Mouse (Mus musculus) embryonic facial prominence, embryonic 12.5 days (tissue): ENCODE measurements around the gene Hipk2. TPM values are rescaled to one million over a fixed set of nuclear protein-coding genes. Genes with fewer than 3 reads are reported as not detected.

Source experiments
- ATAC-seq: fragments of 200-750 bp; cut with Nextera tagmentation; 2 replicates; pipeline ENCODE4 v1.8.0; 2017; ENCODE audit not compliant: insufficient number of reproducible peaks, insufficient read depth, low FRiP score, low TSS enrichment
- H3K27ac ChIP-seq: fragments of 300-500 bp; sonication (generic); 2 replicates; pipeline ENCODE4 v1.5.1; 2016; ENCODE audit warnings: mild to moderate bottlenecking
- H3K27me3 ChIP-seq: fragments of 300-500 bp; sonication (generic); 2 replicates; pipeline ENCODE4 v1.6.1; 2016; ENCODE audit warnings: mild to moderate bottlenecking, moderate library complexity
- H3K36me3 ChIP-seq: fragments of 300-500 bp; sonication (generic); 2 replicates; pipeline ENCODE4 v1.6.1; 2016; ENCODE audit warnings: mild to moderate bottlenecking
- H3K4me1 ChIP-seq: fragments of 300-500 bp; sonication (generic); 2 replicates; pipeline ENCODE4 v1.6.1; 2016
- H3K4me2 ChIP-seq: fragments of 300-500 bp; sonication (generic); replicated peaks from 2 replicates; pipeline ENCODE4 v1.6.1; 2016; ENCODE audit warnings: mild to moderate bottlenecking, moderate library complexity
- H3K4me3 ChIP-seq: fragments of 300-500 bp; sonication (generic); 2 replicates; pipeline ENCODE4 v1.5.1; 2016; ENCODE audit warnings: mild to moderate bottlenecking
- H3K9ac ChIP-seq: fragments of 300-500 bp; sonication (generic); 2 replicates; pipeline ENCODE4 v1.6.1; 2016; ENCODE audit warnings: mild to moderate bottlenecking, moderate library complexity
- H3K9me3 ChIP-seq: fragments of 300-500 bp; sonication (generic); 2 replicates; pipeline ENCODE4 v1.6.1; 2016; ENCODE audit warnings: mild to moderate bottlenecking, moderate library complexity
- WGBS: fragments of 180-500 bp; shearing (Covaris S2); methylation state at CpG from one replicate; pipeline ENCODE4 v1.1.7; 2016; 5-methylcytosine and 5-hydroxymethylcytosine counted together
- polyA plus RNA-seq: library from polyadenylated mRNA; unstranded; fragments of >200 nt; fragmentation: Nextera tagmentation; extraction: Ambion mirVana; gene quantifications from 2 replicates; pipeline ENCODE4 v1.2.1, GENCODE M21; 2016

Gene Hipk2
- polyA plus RNA-seq = 19.4 and 21.9 TPM in 2 replicates

GRCm38 (mm10) chr6:38876071-38876911 is at the start of gene Hipk2:
Hipk2 (minus strand) TSS chr6:38876165.
- Histone ChIP-seq H3K36me3 (no peaks in the 10 kb centered on the region), H3K4me3 (peak within 1 kb of the TSS; percentile 99), H3K4me1 (peaks cover 23% of the 10 kb centered on the region), H3K27me3 (no peaks in the 10 kb centered on the region), H3K27ac (peak within 1 kb of the TSS; percentile 94), H3K4me2 (peak within 1 kb of the TSS; percentile 59), H3K9ac (peak within 1 kb of the TSS; percentile 98), H3K9me3 (no peaks in the 10 kb centered on the region)
- ATAC-seq = peak; percentile 90
- whole genome bisulfite sequencing = 0% methylated on average over 100 of the region's 108 CpGs

- 0 out of 2 replicates have a peak, but pooled peaks cover 4% of the 10 kb centered on the region for H3K27me3 ChIP-seq
- no peaks in the 10 kb centered on the region for H3K9me3 ChIP-seq
- no peaks in the 10 kb centered on the region for H3K4me1 ChIP-seq
- no peaks in the 10 kb centered on the region for H3K36me3 ChIP-seq
- WGBS = 56% methylated on average over 6 of the region's 7 CpGs
- H3K27ac ChIP-seq = no peak overlapping the region
- peak overlapping the region; percentile 35 for H3K4me2 ChIP-seq
- ATAC-seq = no peak
- H3K9ac ChIP-seq = no peak overlapping the region
- H3K4me3 ChIP-seq = no peak overlapping the region
Measured at GRCm38 (mm10) chr6:38925719-38926118, 49.8 kb upstream of the Hipk2 start.

DNA sequence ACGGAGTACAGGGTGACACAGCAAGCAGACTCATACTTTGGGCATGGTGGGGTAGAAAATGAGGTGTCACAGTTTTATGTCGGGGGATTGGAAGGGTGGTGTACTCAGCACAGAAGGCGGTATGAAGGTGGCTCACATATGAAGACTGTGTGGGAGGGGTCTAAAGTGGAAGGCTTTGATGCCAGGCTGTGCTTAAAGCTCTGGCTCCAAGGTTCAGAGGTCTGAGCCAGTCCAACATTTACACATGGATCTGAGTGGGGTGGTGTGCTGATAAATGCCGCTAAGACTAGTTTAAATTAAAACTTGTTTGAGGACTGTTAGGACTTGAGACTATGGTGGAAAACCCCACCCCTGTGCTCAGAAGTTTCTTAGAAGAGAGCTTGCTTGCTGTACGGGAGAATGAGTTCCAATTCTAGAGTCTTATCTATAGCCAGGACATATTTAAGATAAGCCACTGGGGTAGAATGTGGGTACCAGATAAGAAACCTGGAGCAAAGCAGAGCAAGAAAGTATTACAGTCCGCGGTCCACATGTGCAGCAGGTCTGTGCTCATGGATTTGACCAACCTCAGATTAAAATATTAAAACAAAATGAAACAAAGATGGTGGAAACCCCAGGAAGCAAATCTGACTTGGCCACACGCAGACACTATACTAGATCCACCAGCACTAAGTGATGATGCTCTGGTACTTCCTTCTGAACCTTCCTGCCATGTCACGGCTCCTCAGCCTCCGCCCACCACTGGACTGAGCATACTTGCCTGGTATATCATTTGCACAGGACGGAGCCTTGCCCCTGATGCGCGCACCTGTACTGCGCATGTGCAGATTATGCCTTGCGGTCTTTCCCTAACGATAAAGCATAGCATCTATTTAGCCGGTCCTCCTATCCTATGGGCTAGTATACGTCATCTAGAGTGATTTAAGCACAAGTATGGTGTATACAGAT is 48.2 kb upstream of the Hipk2 start:
- H3K4me1 ChIP-seq = no peaks in the 10 kb centered on the region
- H3K9ac ChIP-seq = no peak overlapping the region
- H3K4me2 ChIP-seq = no peak overlapping the region
- H3K4me3 ChIP-seq = no peak overlapping the region
- H3K9me3 ChIP-seq = no peaks in the 10 kb centered on the region
- no peak for ATAC-seq
- no peak overlapping the region for H3K27ac ChIP-seq
- 89% methylated on average over 18 of the region's 18 CpGs for WGBS
- H3K27me3 ChIP-seq = no peaks in the 10 kb centered on the region
- H3K36me3 ChIP-seq = no peaks in the 10 kb centered on the region

- H3K9ac ChIP-seq = no peak overlapping the region
- 91% methylated on average over 4 of the region's 4 CpGs for WGBS
- no peak for ATAC-seq
- H3K9me3 ChIP-seq = no peaks in the 10 kb centered on the region
- no peak overlapping the region for H3K4me3 ChIP-seq
- no peaks in the 10 kb centered on the region for H3K36me3 ChIP-seq
- no peaks in the 10 kb centered on the region for H3K4me1 ChIP-seq
- no peak overlapping the region for H3K4me2 ChIP-seq
- no peaks in the 10 kb centered on the region for H3K27me3 ChIP-seq
- H3K27ac ChIP-seq = no peak overlapping the region
Measured at GRCm38 (mm10) chr6:38923450-38923849, 47.5 kb upstream of the Hipk2 start.

DNA sequence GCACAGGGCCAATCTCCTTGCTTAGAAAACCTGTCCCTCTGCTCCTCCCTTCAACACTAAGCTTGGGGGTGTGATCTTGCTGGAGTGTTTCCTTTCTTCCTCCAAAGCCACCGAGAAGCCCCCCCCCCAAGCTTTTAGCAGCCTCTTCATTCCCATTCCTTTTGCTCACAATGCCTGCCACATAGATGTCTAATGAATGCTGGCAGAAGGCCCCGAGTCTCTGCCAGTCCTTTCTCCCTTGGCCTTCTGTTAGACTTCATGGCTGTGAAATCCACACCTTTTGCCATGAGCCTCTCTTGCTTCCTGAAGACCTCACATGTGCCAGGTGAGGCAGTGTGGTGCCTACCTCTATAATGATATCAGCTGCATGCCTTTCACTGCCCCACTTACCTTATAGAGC is 46.6 kb upstream of the Hipk2 start:
- H3K27me3 ChIP-seq = no peaks in the 10 kb centered on the region
- no peak overlapping the region for H3K9ac ChIP-seq
- H3K36me3 ChIP-seq = no peaks in the 10 kb centered on the region
- H3K4me1 ChIP-seq = no peaks in the 10 kb centered on the region
- no peak overlapping the region for H3K4me3 ChIP-seq
- no peak for ATAC-seq
- H3K27ac ChIP-seq = no peak overlapping the region
- no peaks in the 10 kb centered on the region for H3K9me3 ChIP-seq
- H3K4me2 ChIP-seq = no peak overlapping the region
- WGBS = 69% methylated on average over 2 of the region's 2 CpGs

DNA sequence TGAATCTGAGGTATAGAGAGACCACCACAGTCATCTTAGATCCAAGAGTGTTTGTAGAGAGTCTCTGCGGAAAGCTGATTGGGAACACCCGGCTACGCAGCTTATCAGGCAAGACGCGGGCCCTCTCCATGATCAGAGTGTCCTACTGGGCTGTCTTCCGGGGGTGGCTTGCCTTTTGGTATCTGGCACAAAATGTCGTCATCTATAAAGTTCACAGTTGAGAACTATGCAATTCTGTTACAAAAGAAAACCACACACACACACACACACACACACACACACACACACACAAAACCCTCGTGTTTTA is 45.8 kb upstream of the Hipk2 start:
- H3K4me3 ChIP-seq = no peak overlapping the region

DNA sequence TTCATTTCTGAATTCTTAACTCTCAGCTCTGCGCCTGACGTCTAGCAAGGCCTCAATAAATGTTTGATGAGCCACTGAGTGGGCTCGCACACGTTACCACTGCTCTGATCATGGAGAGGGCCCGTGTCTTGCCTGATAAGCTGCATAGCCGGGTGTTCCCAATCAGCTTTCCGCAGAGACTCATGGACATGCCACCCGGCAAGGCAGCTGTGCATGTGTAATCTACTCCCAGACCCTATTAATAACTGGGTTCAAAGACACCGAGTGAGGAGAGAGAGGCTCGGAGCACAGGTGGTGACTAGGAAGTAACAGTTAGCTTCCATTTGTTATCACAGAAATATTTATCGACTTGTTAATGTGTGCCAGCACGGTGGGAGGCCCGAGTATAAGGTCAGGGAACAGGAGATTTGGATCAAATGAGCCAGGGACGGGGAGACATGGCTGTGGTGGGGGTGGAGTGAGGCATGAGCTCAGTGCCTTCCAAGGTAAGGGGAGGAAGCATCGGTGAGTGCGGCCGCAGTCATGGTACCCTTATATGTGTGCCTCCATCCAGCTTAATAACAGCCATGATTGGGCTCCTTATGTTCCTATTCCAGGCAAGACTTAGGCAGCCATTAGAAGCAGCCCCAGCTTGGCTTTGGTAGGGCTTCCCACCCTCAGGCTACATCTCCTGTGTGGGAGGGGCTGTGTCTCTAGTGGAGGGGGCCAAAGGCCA is 45.3 kb upstream of the Hipk2 start:
- Histone ChIP-seq H3K9ac (no peak overlapping the region), H3K4me1 (no peaks in the 10 kb centered on the region), H3K36me3 (no peaks in the 10 kb centered on the region), H3K4me2 (no peak overlapping the region), H3K9me3 (no peaks in the 10 kb centered on the region), H3K27me3 (no peaks in the 10 kb centered on the region), H3K27ac (no peak overlapping the region), H3K4me3 (no peak overlapping the region)
- ATAC-seq = no peak
- WGBS = 80% methylated on average over 17 of the region's 17 CpGs

More for the DNA sequence above, 45.8 kb upstream of the Hipk2 start:
- ATAC-seq = no peak
- H3K4me2 ChIP-seq = no peak overlapping the region
- no peaks in the 10 kb centered on the region for H3K4me1 ChIP-seq
- H3K9me3 ChIP-seq = no peaks in the 10 kb centered on the region
- 82% methylated on average over 8 of the region's 8 CpGs for WGBS
- no peaks in the 10 kb centered on the region for H3K36me3 ChIP-seq
- H3K27me3 ChIP-seq = no peaks in the 10 kb centered on the region
- H3K9ac ChIP-seq = no peak overlapping the region
- no peak overlapping the region for H3K27ac ChIP-seq

DNA sequence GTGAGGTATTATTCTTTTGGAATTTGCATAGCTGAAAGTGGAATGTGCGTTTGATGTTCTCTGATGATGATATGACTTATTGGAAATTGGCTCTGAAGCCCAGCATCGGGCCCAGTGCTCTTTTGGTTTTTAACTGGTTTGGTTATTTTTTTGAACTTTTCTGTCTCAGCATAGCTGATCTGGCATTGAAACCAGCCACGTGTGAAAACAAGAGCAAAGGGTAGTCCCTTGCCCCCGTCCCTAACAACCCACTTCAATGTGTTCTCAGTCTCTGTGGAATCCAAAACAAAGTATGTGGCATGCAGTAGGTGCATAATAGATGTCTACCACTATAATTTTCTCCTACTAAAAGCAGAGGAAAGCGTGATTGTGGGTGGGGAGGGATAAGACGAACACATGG is 44.2 kb upstream of the Hipk2 start:
- Histone ChIP-seq H3K4me2 (no peak overlapping the region), H3K9me3 (no peaks in the 10 kb centered on the region), H3K9ac (no peak overlapping the region), H3K36me3 (no peaks in the 10 kb centered on the region), H3K4me1 (no peaks in the 10 kb centered on the region), H3K4me3 (no peak overlapping the region), H3K27me3 (no peaks in the 10 kb centered on the region), H3K27ac (no peak overlapping the region)
- WGBS = 82% methylated on average over 6 of the region's 6 CpGs
- no peak for ATAC-seq

DNA sequence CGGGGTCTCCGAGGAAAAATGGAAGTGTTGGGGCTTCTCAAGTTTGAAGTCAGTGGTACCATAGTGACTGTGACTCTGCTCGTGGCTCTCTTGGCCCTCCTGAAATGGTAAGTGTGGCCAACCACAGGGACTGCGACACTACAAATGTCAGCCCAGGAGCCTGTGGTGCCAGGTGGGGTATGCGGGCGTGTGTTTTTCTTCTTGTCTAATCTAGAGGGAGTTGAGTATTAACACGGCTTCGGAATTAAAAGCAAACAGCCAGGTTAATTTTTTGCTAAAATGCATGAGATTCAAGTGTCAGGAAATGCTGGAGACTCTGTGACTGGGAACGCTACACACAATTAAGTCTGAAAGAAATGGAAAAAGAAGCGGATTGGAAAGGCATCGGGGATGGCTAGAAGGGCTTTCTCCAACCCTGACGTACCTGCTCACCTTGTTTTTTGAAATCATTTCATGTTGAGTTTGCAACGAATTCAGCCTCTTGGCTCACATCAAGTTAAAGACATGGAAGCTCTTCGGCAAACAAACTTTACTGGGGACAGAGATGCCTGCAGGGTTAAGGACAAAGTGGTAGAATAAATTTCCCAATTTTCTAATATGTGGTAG is 43.3 kb upstream of the Hipk2 start:
- Histone ChIP-seq H3K27ac (no peak overlapping the region), H3K9ac (no peak overlapping the region), H3K9me3 (no peaks in the 10 kb centered on the region), H3K27me3 (no peaks in the 10 kb centered on the region), H3K4me2 (no peak overlapping the region), H3K4me1 (no peaks in the 10 kb centered on the region), H3K4me3 (no peak overlapping the region), H3K36me3 (no peaks in the 10 kb centered on the region)
- 86% methylated on average over 14 of the region's 14 CpGs for WGBS
- ATAC-seq = no peak

- Histone ChIP-seq H3K4me1 (no peaks in the 10 kb centered on the region), H3K4me3 (no peak overlapping the region), H3K27me3 (no peaks in the 10 kb centered on the region), H3K9ac (no peak overlapping the region), H3K4me2 (no peak overlapping the region), H3K9me3 (no peaks in the 10 kb centered on the region), H3K36me3 (no peaks in the 10 kb centered on the region), H3K27ac (no peak overlapping the region)
- WGBS = 92% methylated on average over 4 of the region's 4 CpGs
- ATAC-seq = no peak
Measured at GRCm38 (mm10) chr6:38918728-38919127, 42.8 kb upstream of the Hipk2 start.

DNA sequence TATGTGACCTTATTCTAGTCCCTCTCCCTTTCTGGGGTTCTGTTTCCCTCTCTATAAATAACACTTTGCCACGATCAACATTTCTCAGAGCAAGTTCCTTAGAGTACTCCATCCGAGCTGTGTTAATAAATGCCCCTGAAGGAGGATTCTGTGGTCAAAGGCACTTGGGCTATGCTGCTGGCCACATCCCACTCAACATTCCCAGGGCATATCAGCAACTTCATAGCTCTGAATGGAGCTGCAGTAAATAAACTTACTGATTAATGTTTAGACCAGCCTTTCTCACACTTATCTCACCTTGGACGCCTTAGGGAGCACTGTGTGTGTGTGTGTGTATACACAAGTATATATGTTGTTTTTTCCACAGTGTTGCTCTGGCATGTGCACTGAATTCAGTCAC is 41.5 kb upstream of the Hipk2 start:
- no peak for ATAC-seq
- WGBS = 73% methylated on average over 3 of the region's 3 CpGs
- no peak overlapping the region for H3K4me2 ChIP-seq

More for the DNA sequence above, 41.5 kb upstream of the Hipk2 start:
- Histone ChIP-seq H3K36me3 (no peaks in the 10 kb centered on the region), H3K4me3 (no peak overlapping the region), H3K27me3 (no peaks in the 10 kb centered on the region), H3K27ac (no peak overlapping the region), H3K4me1 (no peaks in the 10 kb centered on the region), H3K9ac (no peak overlapping the region), H3K9me3 (no peaks in the 10 kb centered on the region)
